Mouse (Mus musculus) midbrain, embryonic 13.5 days (tissue): ENCODE data around the gene Zswim1. TPM values are rescaled to one million over a fixed set of nuclear protein-coding genes. Genes with fewer than 3 reads are reported as not detected.

Experiments used
- ATAC-seq: fragments of 200-750 bp; cut with Nextera tagmentation; 2 replicates; pipeline ENCODE4 v1.8.0; 2017; ENCODE audit warnings: mild to moderate bottlenecking, moderate TSS enrichment, moderate library complexity
- H3K27ac ChIP-seq: fragments of 300-500 bp; sonication (generic); 2 replicates; pipeline ENCODE4 v1.5.1; 2015; ENCODE audit warnings: inconsistent platforms, mild to moderate bottlenecking, moderate library complexity
- H3K27me3 ChIP-seq: fragments of 300-500 bp; sonication (generic); 2 replicates; pipeline ENCODE4 v1.6.1; 2015; ENCODE audit warnings: mild to moderate bottlenecking, inconsistent platforms
- H3K36me3 ChIP-seq: fragments of 300-500 bp; sonication (generic); 2 replicates; pipeline ENCODE4 v1.6.1; 2015; ENCODE audit warnings: mild to moderate bottlenecking, inconsistent platforms
- H3K4me1 ChIP-seq: fragments of 300-500 bp; sonication (generic); replicated peaks from 2 replicates; pipeline ENCODE4 v1.6.1; 2015; ENCODE audit warnings: inconsistent platforms
- H3K4me2 ChIP-seq: fragments of 300-500 bp; sonication (generic); replicated peaks from 2 replicates; pipeline ENCODE4 v1.6.1; 2015; ENCODE audit warnings: moderate library complexity, mild to moderate bottlenecking, inconsistent platforms
- H3K4me3 ChIP-seq: fragments of 300-500 bp; sonication (generic); replicated peaks from 2 replicates; pipeline ENCODE4 v1.5.1; 2015; ENCODE audit warnings: mild to moderate bottlenecking, inconsistent platforms
- H3K9ac ChIP-seq: fragments of 300-500 bp; sonication (generic); replicated peaks from 2 replicates; pipeline ENCODE4 v1.6.1; 2015; ENCODE audit warnings: mild to moderate bottlenecking, inconsistent platforms
- H3K9me3 ChIP-seq: fragments of 300-500 bp; sonication (generic); 2 replicates; pipeline ENCODE4 v1.6.1; 2016; ENCODE audit warnings: mild to moderate bottlenecking, inconsistent platforms
- WGBS: fragments of 180-500 bp; shearing (Covaris S2); methylation state at CpG from one replicate; pipeline ENCODE4 v1.1.7; 2015; 5-methylcytosine and 5-hydroxymethylcytosine counted together
- polyA plus RNA-seq: library from polyadenylated mRNA; unstranded; fragments of >200 nt; fragmentation: Nextera tagmentation; extraction: Ambion mirVana; gene quantifications from 2 replicates; pipeline ENCODE4 v1.2.1, GENCODE M21; 2015

The Zswim1 gene
- polyA plus RNA-seq, 1 experiment from 2014 or later = 25.4 TPM

DNA sequence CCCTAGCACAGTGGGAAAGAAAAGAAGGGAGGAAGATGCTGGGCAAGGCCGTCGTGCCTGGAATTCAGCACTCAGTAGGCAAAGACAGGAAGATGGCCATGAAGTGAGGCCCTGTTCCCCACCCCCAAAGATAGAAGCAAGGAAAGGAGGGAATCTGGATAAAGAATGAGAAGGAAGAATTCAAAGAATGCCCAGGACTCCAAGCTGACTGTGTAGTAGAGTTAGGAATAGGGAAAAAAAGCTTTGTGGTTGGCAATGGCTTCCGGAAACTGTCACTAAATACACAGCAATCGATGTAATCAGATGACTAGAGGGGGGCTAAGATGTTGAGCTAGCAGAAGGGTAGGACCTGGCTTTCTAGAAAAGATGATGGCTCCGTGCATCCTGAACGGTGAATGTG, 5.3 kb upstream of the Zswim1 start:
- no peaks in the 10 kb centered on the region for H3K9me3 ChIP-seq
- H3K4me1 ChIP-seq = peaks cover 5% of the 10 kb centered on the region
- 90% methylated on average over 6 of the region's 6 CpGs for WGBS
- ATAC-seq = no peak
- H3K36me3 ChIP-seq = peaks cover 44% of the 10 kb centered on the region
- no peak overlapping the region for H3K4me3 ChIP-seq
- no peak overlapping the region for H3K27ac ChIP-seq
- no peak overlapping the region for H3K9ac ChIP-seq
- H3K27me3 ChIP-seq = no peaks in the 10 kb centered on the region
- no peak overlapping the region for H3K4me2 ChIP-seq

DNA sequence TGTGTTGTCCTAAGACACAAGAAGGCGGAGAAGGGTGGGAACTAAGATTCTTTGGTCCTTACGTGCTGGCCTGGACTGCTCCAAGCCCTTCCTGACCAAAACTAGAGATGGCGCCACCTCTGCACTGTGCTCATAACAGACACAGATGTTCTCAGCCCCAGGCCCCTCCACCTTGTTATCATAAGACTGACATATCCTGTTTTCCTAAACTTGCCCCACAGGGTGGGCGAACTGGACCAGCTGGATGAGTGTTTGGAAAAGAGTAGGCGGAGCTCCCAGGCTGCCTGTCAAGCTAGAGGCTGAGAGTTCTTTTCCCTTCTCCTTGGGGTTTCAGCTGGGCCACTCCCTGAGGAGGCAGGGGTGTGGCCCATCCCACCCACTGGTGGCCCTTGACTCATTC, 4.8 kb upstream of the Zswim1 start:
- H3K36me3 ChIP-seq = peaks cover 42% of the 10 kb centered on the region
- no peaks in the 10 kb centered on the region for H3K9me3 ChIP-seq
- H3K4me3 ChIP-seq = no peak overlapping the region
- H3K4me1 ChIP-seq = peaks cover 8% of the 10 kb centered on the region
- no peaks in the 10 kb centered on the region for H3K27me3 ChIP-seq
- ATAC-seq = no peak
- no peak overlapping the region for H3K9ac ChIP-seq
- no peak overlapping the region for H3K27ac ChIP-seq
- H3K4me2 ChIP-seq = no peak overlapping the region
- WGBS = 86% methylated on average over 5 of the region's 5 CpGs

DNA sequence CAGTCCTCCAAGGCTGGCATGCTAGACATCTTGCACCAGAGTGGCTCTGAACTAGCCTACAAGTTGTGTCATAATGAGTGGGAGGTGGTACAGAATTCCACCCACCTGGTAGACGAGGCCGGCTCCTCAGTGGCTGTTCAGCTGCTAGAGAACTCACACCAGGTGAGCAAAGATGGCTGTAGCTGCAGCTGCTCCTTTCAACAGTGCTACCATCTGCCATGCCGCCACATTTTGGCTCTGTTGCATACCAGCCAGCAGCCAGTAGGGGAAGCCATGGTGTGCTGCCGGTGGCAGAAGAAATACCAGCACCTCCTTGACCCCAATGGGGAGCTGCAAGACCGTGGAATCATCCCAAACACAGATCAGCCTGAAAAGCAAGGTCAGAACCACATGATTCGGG, 1.4 kb upstream of the Zswim1 start:
- Histone ChIP-seq H3K4me2 (no peak overlapping the region), H3K27me3 (no peaks in the 10 kb centered on the region), H3K9ac (no peak overlapping the region), H3K36me3 (peaks cover 40% of the 10 kb centered on the region), H3K4me1 (peaks cover 19% of the 10 kb centered on the region), H3K4me3 (no peak overlapping the region), H3K9me3 (no peaks in the 10 kb centered on the region), H3K27ac (no peak overlapping the region)
- no peak for ATAC-seq
- WGBS = 83% methylated on average over 6 of the region's 6 CpGs

DNA sequence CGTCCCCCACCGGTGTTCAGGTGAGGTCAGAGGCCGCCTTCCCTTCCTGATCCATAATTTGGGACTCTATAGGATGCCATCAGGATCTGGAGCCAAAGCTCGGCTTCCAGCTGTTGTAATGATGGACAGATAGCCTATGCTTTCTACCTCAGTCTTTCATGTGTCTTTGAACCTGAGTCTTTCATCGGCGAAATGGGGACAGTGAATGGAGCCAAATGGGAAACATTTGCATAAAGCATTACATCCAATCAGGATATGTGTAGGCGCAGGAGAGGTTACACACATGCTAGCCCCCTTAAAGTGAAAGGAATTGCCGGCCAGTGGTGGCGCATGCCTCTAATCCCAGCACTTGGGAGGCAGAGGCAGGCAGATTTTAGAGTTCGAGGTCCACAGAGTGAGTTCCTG, 697 bp downstream of the Zswim1 start:
- peak; percentile 72 for ATAC-seq
- Histone ChIP-seq H3K9me3 (no peaks in the 10 kb centered on the region), H3K4me3 (peak overlapping the region; percentile 74), H3K4me2 (peak overlapping the region; percentile 58), H3K27ac (peak overlapping the region; percentile 93), H3K9ac (peak overlapping the region; percentile 77), H3K36me3 (peaks cover 61% of the 10 kb centered on the region), H3K4me1 (peaks cover 23% of the 10 kb centered on the region), H3K27me3 (no peaks in the 10 kb centered on the region)
- WGBS = 3% methylated on average over 10 of the region's 10 CpGs

GRCm38 (mm10) chr2:164823969-164824368, 1.5 kb downstream of the Zswim1 start:
- peaks cover 69% of the 10 kb centered on the region for H3K36me3 ChIP-seq

GRCm38 (mm10) chr2:164825521-164825920, 3.0 kb downstream of the Zswim1 start:
- no peak for ATAC-seq
- Histone ChIP-seq H3K9ac (no peak overlapping the region), H3K27ac (no peak overlapping the region), H3K4me1 (peaks cover 23% of the 10 kb centered on the region), H3K36me3 (peaks cover 60% of the 10 kb centered on the region), H3K4me2 (no peak overlapping the region), H3K9me3 (no peaks in the 10 kb centered on the region), H3K27me3 (no peaks in the 10 kb centered on the region), H3K4me3 (no peak overlapping the region)
- WGBS = 95% methylated on average over 17 of the region's 17 CpGs

More at GRCm38 (mm10) chr2:164823969-164824368, 1.5 kb downstream of the Zswim1 start:
- Histone ChIP-seq H3K27ac (no peak overlapping the region), H3K4me1 (peaks cover 23% of the 10 kb centered on the region), H3K4me2 (peak overlapping the region; percentile 58), H3K27me3 (no peaks in the 10 kb centered on the region), H3K9me3 (no peaks in the 10 kb centered on the region), H3K9ac (no peak overlapping the region), H3K4me3 (peak overlapping the region; percentile 74)
- 98% methylated on average over 4 of the region's 4 CpGs for WGBS
- no peak for ATAC-seq

GRCm38 (mm10) chr2:164827146-164827850, 4.8 kb downstream of the Zswim1 start:
- Histone ChIP-seq H3K9ac (0 out of 2 replicates have a peak overlapping the region, but pooled peaks have one; percentile 16), H3K4me3 (no peak overlapping the region), H3K9me3 (no peaks in the 10 kb centered on the region), H3K27ac (no peak overlapping the region), H3K36me3 (peaks cover 47% of the 10 kb centered on the region), H3K4me1 (peaks cover 18% of the 10 kb centered on the region), H3K27me3 (no peaks in the 10 kb centered on the region), H3K4me2 (no peak overlapping the region)
- no peak for ATAC-seq
- 87% methylated on average over 16 of the region's 16 CpGs for WGBS

- no peaks in the 10 kb centered on the region for H3K9me3 ChIP-seq
- H3K4me2 ChIP-seq = no peak within 1 kb of the TSS
- peaks cover 47% of the 10 kb centered on the region for H3K36me3 ChIP-seq
- H3K27me3 ChIP-seq = no peaks in the 10 kb centered on the region
- no peak within 1 kb of the TSS for H3K9ac ChIP-seq
- H3K27ac ChIP-seq = no peak within 1 kb of the TSS
- WGBS = 90% methylated on average over 6 of the region's 6 CpGs
- H3K4me1 ChIP-seq = peaks cover 22% of the 10 kb centered on the region
- H3K4me3 ChIP-seq = no peak within 1 kb of the TSS
- no peak for ATAC-seq
Measured at GRCm38 (mm10) chr2:164828437-164828836, 6.0 kb downstream of the Zswim1 start, which contains the start of gene Spata25. Gene Spata25 (minus strand): TSS chr2:164828537.

DNA sequence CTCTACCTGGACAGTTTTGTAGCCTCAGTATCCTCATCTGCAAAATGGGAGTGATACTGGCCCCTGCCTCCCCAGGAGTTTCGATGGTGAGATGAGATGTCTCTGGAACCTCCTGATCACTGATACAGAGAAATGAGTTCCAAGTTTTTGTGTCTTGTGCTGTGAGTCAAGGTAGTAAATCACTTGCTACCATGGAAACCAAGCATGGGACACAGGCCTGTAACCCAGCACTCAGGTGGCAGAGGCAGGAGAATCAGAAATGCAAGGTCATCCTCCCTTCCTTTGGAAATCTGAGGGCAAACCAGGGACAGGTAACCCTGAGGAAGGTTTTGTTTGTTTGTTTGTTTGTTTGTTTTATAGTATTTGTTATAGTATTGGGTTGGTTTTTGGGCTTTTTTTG, 6.6 kb downstream of the Zswim1 start:
- H3K9ac ChIP-seq = no peak overlapping the region
- peaks cover 47% of the 10 kb centered on the region for H3K36me3 ChIP-seq
- no peak overlapping the region for H3K4me3 ChIP-seq
- no peaks in the 10 kb centered on the region for H3K9me3 ChIP-seq
- 94% methylated on average over 1 of the region's 1 CpGs for WGBS
- no peak for ATAC-seq
- H3K4me1 ChIP-seq = peaks cover 18% of the 10 kb centered on the region
- H3K27me3 ChIP-seq = no peaks in the 10 kb centered on the region
- no peak overlapping the region for H3K27ac ChIP-seq
- no peak overlapping the region for H3K4me2 ChIP-seq

- H3K9me3 ChIP-seq = no peaks in the 10 kb centered on the region
- no peaks in the 10 kb centered on the region for H3K27me3 ChIP-seq
- 86% methylated on average over 10 of the region's 10 CpGs for WGBS
- H3K9ac ChIP-seq = no peak overlapping the region
- H3K4me3 ChIP-seq = no peak overlapping the region
- peaks cover 30% of the 10 kb centered on the region for H3K4me1 ChIP-seq
- no peak overlapping the region for H3K27ac ChIP-seq
- H3K4me2 ChIP-seq = no peak overlapping the region
- ATAC-seq = no peak
- peaks cover 35% of the 10 kb centered on the region for H3K36me3 ChIP-seq
Measured at GRCm38 (mm10) chr2:164831029-164831428, 8.5 kb downstream of the Zswim1 start.

- 65% methylated on average over 16 of the region's 16 CpGs for WGBS
- Histone ChIP-seq H3K4me1 (peaks cover 27% of the 10 kb centered on the region), H3K4me3 (peak overlapping the region; percentile 70), H3K9ac (peak overlapping the region; percentile 83), H3K36me3 (peaks cover 33% of the 10 kb centered on the region), H3K4me2 (peak overlapping the region; percentile 99), H3K27ac (0 out of 2 replicates have a peak overlapping the region, but pooled peaks have one; percentile 74), H3K9me3 (no peaks in the 10 kb centered on the region), H3K27me3 (no peaks in the 10 kb centered on the region)
- no peak; the same call in 1 of the 2 replicates for ATAC-seq
Measured at GRCm38 (mm10) chr2:164832032-164832747, 9.7 kb downstream of the Zswim1 start.

DNA sequence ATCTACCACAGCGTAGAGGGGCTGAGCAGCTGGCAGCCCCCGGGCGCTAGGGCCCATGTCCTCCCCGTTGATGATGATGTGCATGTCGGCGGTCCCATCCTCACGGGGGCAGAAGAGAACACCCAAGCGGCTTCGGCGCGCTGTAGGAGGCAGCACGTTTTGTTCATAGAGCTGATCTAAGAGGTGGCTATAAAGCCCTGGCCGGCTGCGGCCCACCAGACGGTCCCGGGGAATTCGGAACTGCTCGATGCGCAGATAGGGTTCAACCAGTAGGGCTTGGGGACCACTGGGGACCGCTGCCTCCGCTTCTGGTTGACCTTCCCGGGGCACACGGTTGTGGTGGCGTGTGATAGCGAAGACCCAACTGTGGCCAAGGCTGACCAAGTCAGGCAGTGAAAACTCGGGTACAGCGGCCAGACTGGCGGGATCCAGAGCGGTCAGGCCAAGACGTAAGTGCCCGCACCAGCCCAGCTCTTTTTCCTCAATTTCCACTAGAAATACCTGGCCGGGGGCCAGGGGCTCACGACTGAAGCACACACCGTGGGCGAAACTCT, 10.3 kb downstream of the Zswim1 start, which contains the start of gene Ctsa:
Ctsa (plus strand) TSS at position 126 of the 554 bp plus-strand sequence.
- ATAC-seq = peak; percentile 69
- peak within 1 kb of the TSS; percentile 70 for H3K4me3 ChIP-seq
- H3K36me3 ChIP-seq = peaks cover 28% of the 10 kb centered on the region
- peak within 1 kb of the TSS; percentile 74 for H3K27ac ChIP-seq
- 1% methylated on average over 35 of the region's 35 CpGs for WGBS
- peak within 1 kb of the TSS; percentile 99 for H3K4me2 ChIP-seq
- H3K27me3 ChIP-seq = no peaks in the 10 kb centered on the region
- H3K9me3 ChIP-seq = no peaks in the 10 kb centered on the region
- peak within 1 kb of the TSS; percentile 83 for H3K9ac ChIP-seq
- H3K4me1 ChIP-seq = peaks cover 27% of the 10 kb centered on the region
